Mouse (Mus musculus) kidney, adult 2 months (tissue): ENCODE results near the gene Stra6.

ENCODE experiments used
- CTCF ChIP-seq: fragments of 200-500 bp; conservative IDR thresholded peaks from 2 replicates; pipeline ENCODE4 v1.5.1; 2011; ENCODE audit warnings: low read depth, mild to moderate bottlenecking, control low read depth, low read length, moderate library complexity, mixed read lengths; ENCODE audit not compliant: insufficient read depth, insufficient read length
- POLR2A ChIP-seq: fragments of 200-500 bp; IDR thresholded peaks from one replicate; pipeline ENCODE4 v1.6.1; 2011; ENCODE audit warnings: low read depth, low read length, control low read depth

- TF ChIP-seq CTCF: no peak
- TF ChIP-seq POLR2A: no peak
Measured at GRCm38 (mm10) chr9:58086861-58087260, 23.3 kb downstream of the Stra6 start.
